Mouse (Mus musculus): ENCODE measurements around the gene Spty2d1. TPM values are rescaled to one million over a fixed set of nuclear protein-coding genes. Genes with fewer than 3 reads are reported as not detected.
A peak's percentile ranks its signal among the peaks of the same experiment; 100 is the strongest.

Gene Spty2d1
- polyA plus RNA-seq (2014; fragmentation: Nextera tagmentation; extraction: Ambion mirVana): 18.0 and 19.2 TPM in 2 replicates

DNA sequence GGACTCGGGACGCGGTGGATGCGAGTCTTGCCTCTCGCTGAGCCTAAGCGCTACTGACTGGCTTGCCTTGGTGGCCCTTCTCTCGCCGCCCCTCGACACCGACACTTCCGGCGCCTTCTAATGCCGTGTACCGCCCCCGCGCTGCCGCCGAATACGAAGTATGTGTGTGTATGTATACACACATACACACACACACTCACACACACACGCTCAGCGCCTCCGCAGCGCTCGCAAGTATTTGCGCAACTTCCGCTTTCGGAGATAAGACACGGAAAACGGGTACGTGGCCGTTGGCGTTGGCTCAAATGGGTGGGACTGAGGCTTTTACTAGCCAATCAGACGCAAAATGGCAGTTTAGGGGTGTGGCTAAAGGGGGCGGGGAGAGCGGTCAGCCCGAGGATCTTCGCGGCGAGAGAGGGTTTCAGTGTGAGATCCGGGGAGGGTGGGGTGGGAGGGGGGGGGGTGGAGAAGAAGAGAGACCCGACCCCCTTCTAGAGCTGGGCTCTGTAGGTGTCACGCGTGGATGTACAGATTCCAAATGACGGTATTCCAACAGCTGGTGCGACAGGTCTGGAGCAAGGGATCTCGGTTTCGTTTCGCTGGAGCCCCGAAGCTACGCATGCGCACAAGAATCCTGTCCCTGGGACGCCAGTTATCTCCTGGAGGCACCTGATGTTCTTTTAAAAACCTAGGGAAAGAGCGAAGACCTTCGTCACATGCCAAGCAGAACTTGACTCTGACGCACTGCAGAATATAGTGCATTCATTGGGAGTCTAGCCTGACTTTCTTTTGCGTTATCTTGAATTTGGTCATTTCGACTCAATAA, at the start of gene Spty2d1:
Gene Spty2d1 (minus strand): TSS at position 244 of the 826 bp plus-strand sequence.
- ATAC-seq (ENCODE audit: insufficient number of reproducible peaks, insufficient read depth, low FRiP score, low read depth): peak; percentile 94
- Histone ChIP-seq H3K4me2 (replicated peaks; ENCODE audit: low read depth, low read length) (peak within 1 kb of the TSS; percentile 85), H3K4me3 (ENCODE audit: low read depth, low read length) (peak within 1 kb of the TSS; percentile 77), H3K9ac (replicated peaks; ENCODE audit: low read depth, low read length) (peak within 1 kb of the TSS; percentile 62), H3K27me3 (ENCODE audit: control insufficient read depth, insufficient read depth, low read length) (no peaks in the 10 kb centered on the region), H3K27ac (ENCODE audit: low read length) (peak within 1 kb of the TSS; percentile 84), H3K9me3 (ENCODE audit: control insufficient read depth, low read depth, low read length) (no peaks in the 10 kb centered on the region), H3K36me3 (ENCODE audit: control insufficient read depth, insufficient read depth, low read length) (no peaks in the 10 kb centered on the region), H3K4me1 (ENCODE audit: control insufficient read depth, insufficient read depth, low read length) (peaks cover 16% of the 10 kb centered on the region)
- 1% methylated on average over 57 of the region's 57 CpGs for WGBS

- WGBS: 78% methylated on average over 4 of the region's 4 CpGs
Observed at GRCm38 (mm10) chr7:47056273-47056672, 48.1 kb upstream of the Spty2d1 start.

GRCm38 (mm10) chr7:47055744-47056143, 47.5 kb upstream of the Spty2d1 start:
- no peak overlapping the region for H3K4me2 ChIP-seq (replicated peaks; ENCODE audit: low read depth, low read length)
- H3K4me3 ChIP-seq (ENCODE audit: low read depth, low read length): no peak overlapping the region
- peaks cover 3% of the 10 kb centered on the region; the same call in 1 of the 2 replicates for H3K36me3 ChIP-seq (ENCODE audit: control insufficient read depth, insufficient read depth, low read length)
- no peaks in the 10 kb centered on the region for H3K27me3 ChIP-seq (ENCODE audit: control insufficient read depth, insufficient read depth, low read length)
- H3K4me1 ChIP-seq (ENCODE audit: control insufficient read depth, insufficient read depth, low read length): peaks cover 14% of the 10 kb centered on the region
- H3K9me3 ChIP-seq (ENCODE audit: control insufficient read depth, low read depth, low read length): no peaks in the 10 kb centered on the region
- H3K27ac ChIP-seq (ENCODE audit: low read length): no peak overlapping the region
- H3K9ac ChIP-seq (replicated peaks; ENCODE audit: low read depth, low read length): no peak overlapping the region
- WGBS: 76% methylated on average over 9 of the region's 9 CpGs
- ATAC-seq (ENCODE audit: insufficient number of reproducible peaks, insufficient read depth, low FRiP score, low read depth): no peak

More at GRCm38 (mm10) chr7:47056273-47056672, 48.1 kb upstream of the Spty2d1 start:
- ATAC-seq (ENCODE audit: insufficient number of reproducible peaks, insufficient read depth, low FRiP score, low read depth): no peak
- Histone ChIP-seq H3K4me2 (replicated peaks; ENCODE audit: low read depth, low read length) (no peak overlapping the region), H3K27ac (ENCODE audit: low read length) (no peak overlapping the region), H3K9me3 (ENCODE audit: control insufficient read depth, low read depth, low read length) (no peaks in the 10 kb centered on the region), H3K4me3 (ENCODE audit: low read depth, low read length) (no peak overlapping the region), H3K27me3 (ENCODE audit: control insufficient read depth, insufficient read depth, low read length) (no peaks in the 10 kb centered on the region), H3K9ac (replicated peaks; ENCODE audit: low read depth, low read length) (no peak overlapping the region), H3K36me3 (ENCODE audit: control insufficient read depth, insufficient read depth, low read length) (peaks cover 3% of the 10 kb centered on the region; the same call in 1 of the 2 replicates), H3K4me1 (ENCODE audit: control insufficient read depth, insufficient read depth, low read length) (peaks cover 11% of the 10 kb centered on the region)

DNA sequence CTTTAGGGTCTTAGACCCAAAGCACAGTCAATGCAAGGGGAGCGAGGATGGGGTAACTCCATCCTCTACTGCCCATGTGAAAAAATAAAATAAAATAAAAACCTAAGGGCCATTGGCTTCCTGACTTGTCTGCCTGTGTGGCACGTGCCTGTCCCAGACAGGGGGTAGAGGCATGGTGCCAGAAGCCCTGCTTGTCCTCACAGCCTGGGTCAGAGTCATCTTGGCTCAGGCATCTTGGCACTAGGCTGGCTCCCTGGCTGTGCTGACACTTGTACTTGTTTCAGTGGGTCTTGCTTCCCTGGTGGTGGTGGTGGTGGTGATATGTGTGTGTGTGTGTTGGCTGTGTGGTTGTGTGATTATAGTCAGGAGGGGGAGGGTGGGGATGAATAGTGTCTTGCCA, 46.5 kb upstream of the Spty2d1 start:
- Histone ChIP-seq H3K27me3 (ENCODE audit: control insufficient read depth, insufficient read depth, low read length) (no peaks in the 10 kb centered on the region), H3K9me3 (ENCODE audit: control insufficient read depth, low read depth, low read length) (no peaks in the 10 kb centered on the region), H3K27ac (ENCODE audit: low read length) (no peak overlapping the region), H3K36me3 (ENCODE audit: control insufficient read depth, insufficient read depth, low read length) (peaks cover 3% of the 10 kb centered on the region; the same call in 1 of the 2 replicates), H3K9ac (replicated peaks; ENCODE audit: low read depth, low read length) (no peak overlapping the region), H3K4me1 (ENCODE audit: control insufficient read depth, insufficient read depth, low read length) (peaks cover 14% of the 10 kb centered on the region), H3K4me3 (ENCODE audit: low read depth, low read length) (no peak overlapping the region), H3K4me2 (replicated peaks; ENCODE audit: low read depth, low read length) (no peak overlapping the region)
- WGBS: 88% methylated on average over 2 of the region's 2 CpGs
- ATAC-seq (ENCODE audit: insufficient number of reproducible peaks, insufficient read depth, low FRiP score, low read depth): no peak

GRCm38 (mm10) chr7:47053287-47053686, 45.1 kb upstream of the Spty2d1 start:
- Histone ChIP-seq H3K9me3 (ENCODE audit: control insufficient read depth, low read depth, low read length) (no peaks in the 10 kb centered on the region), H3K27ac (ENCODE audit: low read length) (no peak overlapping the region), H3K4me2 (replicated peaks; ENCODE audit: low read depth, low read length) (no peak overlapping the region), H3K4me3 (ENCODE audit: low read depth, low read length) (no peak overlapping the region), H3K9ac (replicated peaks; ENCODE audit: low read depth, low read length) (no peak overlapping the region), H3K4me1 (ENCODE audit: control insufficient read depth, insufficient read depth, low read length) (peaks cover 14% of the 10 kb centered on the region), H3K36me3 (ENCODE audit: control insufficient read depth, insufficient read depth, low read length) (peaks cover 3% of the 10 kb centered on the region; the same call in 1 of the 2 replicates), H3K27me3 (ENCODE audit: control insufficient read depth, insufficient read depth, low read length) (no peaks in the 10 kb centered on the region)
- WGBS: 94% methylated on average over 15 of the region's 15 CpGs
- no peak for ATAC-seq (ENCODE audit: insufficient number of reproducible peaks, insufficient read depth, low FRiP score, low read depth)

DNA sequence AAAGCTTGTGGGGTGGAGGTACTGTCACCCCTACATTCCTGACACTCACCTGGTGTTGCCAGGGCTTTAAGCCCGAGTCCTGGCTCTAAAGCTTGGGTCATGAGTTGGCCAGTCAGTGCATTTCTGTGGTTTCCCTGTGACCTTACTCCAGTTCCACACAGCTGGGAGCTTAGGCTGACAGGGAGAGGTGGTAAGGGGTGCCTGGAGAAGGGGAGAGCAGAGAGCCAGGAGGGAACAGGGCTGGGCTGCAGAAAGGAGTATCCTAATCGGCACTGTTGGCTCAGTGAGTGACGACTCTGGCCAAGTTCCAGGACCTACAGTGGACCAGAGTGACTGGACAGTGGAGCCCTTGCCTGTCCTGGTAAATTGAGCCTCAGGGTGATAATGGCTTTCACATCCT, 44.1 kb upstream of the Spty2d1 start:
- peaks cover 3% of the 10 kb centered on the region; the same call in 1 of the 2 replicates for H3K36me3 ChIP-seq (ENCODE audit: control insufficient read depth, insufficient read depth, low read length)
- no peak overlapping the region; the same call in 1 of the 2 replicates for H3K9ac ChIP-seq (replicated peaks; ENCODE audit: low read depth, low read length)
- 15% methylated on average over 3 of the region's 3 CpGs for WGBS
- peak overlapping the region; percentile 94 for H3K27ac ChIP-seq (ENCODE audit: low read length)
- peak overlapping the region; percentile 72 for H3K4me3 ChIP-seq (ENCODE audit: low read depth, low read length)
- H3K9me3 ChIP-seq (ENCODE audit: control insufficient read depth, low read depth, low read length): no peaks in the 10 kb centered on the region
- H3K4me2 ChIP-seq (replicated peaks; ENCODE audit: low read depth, low read length): peak overlapping the region; percentile 78
- ATAC-seq (ENCODE audit: insufficient number of reproducible peaks, insufficient read depth, low FRiP score, low read depth): no peak
- H3K4me1 ChIP-seq (ENCODE audit: control insufficient read depth, insufficient read depth, low read length): peaks cover 14% of the 10 kb centered on the region
- H3K27me3 ChIP-seq (ENCODE audit: control insufficient read depth, insufficient read depth, low read length): no peaks in the 10 kb centered on the region

GRCm38 (mm10) chr7:47051404-47052151, 43.4 kb upstream of the Spty2d1 start:
- H3K9me3 ChIP-seq (ENCODE audit: control insufficient read depth, low read depth, low read length): no peaks in the 10 kb centered on the region
- H3K4me3 ChIP-seq (ENCODE audit: low read depth, low read length): peak overlapping the region; percentile 72
- peaks cover 3% of the 10 kb centered on the region; the same call in 1 of the 2 replicates for H3K36me3 ChIP-seq (ENCODE audit: control insufficient read depth, insufficient read depth, low read length)
- ATAC-seq (ENCODE audit: insufficient number of reproducible peaks, insufficient read depth, low FRiP score, low read depth): peak; percentile 26; the same call in 1 of the 2 replicates
- no peaks in the 10 kb centered on the region for H3K27me3 ChIP-seq (ENCODE audit: control insufficient read depth, insufficient read depth, low read length)
- WGBS: 5% methylated on average over 1 of the region's 2 CpGs
- H3K9ac ChIP-seq (replicated peaks; ENCODE audit: low read depth, low read length): no peak overlapping the region; the same call in 1 of the 2 replicates
- peak overlapping the region; percentile 78 for H3K4me2 ChIP-seq (replicated peaks; ENCODE audit: low read depth, low read length)
- H3K27ac ChIP-seq (ENCODE audit: low read length): peak overlapping the region; percentile 94
- peaks cover 14% of the 10 kb centered on the region for H3K4me1 ChIP-seq (ENCODE audit: control insufficient read depth, insufficient read depth, low read length)

- WGBS: under 1% methylated on average over 34 of the region's 34 CpGs
- Histone ChIP-seq H3K36me3 (ENCODE audit: control insufficient read depth, insufficient read depth, low read length) (peaks cover 3% of the 10 kb centered on the region; the same call in 1 of the 2 replicates), H3K27ac (ENCODE audit: low read length) (peak overlapping the region; percentile 94), H3K4me1 (ENCODE audit: control insufficient read depth, insufficient read depth, low read length) (peaks cover 14% of the 10 kb centered on the region), H3K27me3 (ENCODE audit: control insufficient read depth, insufficient read depth, low read length) (no peaks in the 10 kb centered on the region), H3K4me3 (ENCODE audit: low read depth, low read length) (peak overlapping the region; percentile 72), H3K9me3 (ENCODE audit: control insufficient read depth, low read depth, low read length) (no peaks in the 10 kb centered on the region), H3K4me2 (replicated peaks; ENCODE audit: low read depth, low read length) (peak overlapping the region; percentile 78), H3K9ac (replicated peaks; ENCODE audit: low read depth, low read length) (peak overlapping the region; percentile 59)
- ATAC-seq (ENCODE audit: insufficient number of reproducible peaks, insufficient read depth, low FRiP score, low read depth): peak; percentile 64
Observed at GRCm38 (mm10) chr7:47050766-47051165, 42.6 kb upstream of the Spty2d1 start.

All from stomach, embryonic 14.5 days (tissue).